Mouse (Mus musculus): ENCODE measurements around the gene Atg16l1. TPM values are rescaled to one million over a fixed set of nuclear protein-coding genes. Genes with fewer than 3 reads are reported as not detected.
"Not testable (repeated sequence)": the region's sequence is repeated elsewhere in the genome, so short reads cannot be mapped to it uniquely, and the experiment has no call there.

Atg16l1 gene
- polyA plus RNA-seq, 1 experiment from 2014 or later, result 28.9 TPM

DNA sequence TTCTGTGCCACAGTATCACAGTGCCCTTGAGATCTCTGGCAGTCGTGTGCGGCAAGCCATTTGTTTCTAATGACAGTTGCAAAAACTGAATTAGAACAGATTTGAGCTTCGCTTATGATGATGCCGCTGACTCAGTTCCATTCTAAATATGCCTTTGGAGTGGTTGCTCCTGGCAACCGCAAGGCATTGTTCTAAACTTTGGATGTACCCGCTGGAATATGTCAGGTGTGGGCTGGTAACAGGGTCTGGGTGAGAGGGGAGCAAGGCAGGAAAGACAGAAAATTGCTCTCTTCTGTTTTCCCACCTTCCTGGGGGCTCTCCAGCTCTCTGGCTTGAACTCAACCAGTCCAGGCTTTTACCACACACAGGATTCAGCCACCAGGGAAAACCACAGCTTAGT, 57.5 kb downstream of the Atg16l1 start:
- 77% methylated on average over 6 of the region's 6 CpGs for WGBS
- no peak overlapping the region for H3K4me3 ChIP-seq

DNA sequence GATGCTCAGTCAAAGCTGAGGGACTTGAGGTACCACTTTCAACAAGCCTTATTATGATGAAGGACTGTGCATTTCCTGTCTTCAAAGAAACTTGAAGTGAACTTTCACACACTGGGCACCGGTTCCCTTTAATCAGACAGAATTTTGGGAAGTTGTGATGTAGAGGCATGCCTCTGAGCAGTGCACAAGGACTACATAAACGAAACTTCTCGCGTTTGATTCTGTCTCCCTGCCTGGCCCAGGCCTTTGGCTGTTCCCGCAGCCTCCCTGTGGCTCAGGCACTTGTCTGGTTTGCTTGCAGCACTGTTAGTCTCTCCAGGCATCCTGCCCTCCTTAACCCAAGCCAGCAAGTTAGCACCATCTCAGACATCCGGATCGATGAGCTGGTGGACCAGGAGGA, 58.0 kb downstream of the Atg16l1 start:
- Histone ChIP-seq H3K9ac (no peak overlapping the region), H3K36me3 (no peaks in the 10 kb centered on the region), H3K4me3 (no peak overlapping the region), H3K4me2 (no peak overlapping the region), H3K9me3 (no peaks in the 10 kb centered on the region), H3K4me1 (no peaks in the 10 kb centered on the region), H3K27ac (no peak overlapping the region), H3K27me3 (no peaks in the 10 kb centered on the region)
- 55% methylated on average over 7 of the region's 7 CpGs for WGBS
- ATAC-seq (ENCODE audit: borderline replicate concordance, extremely low read depth, low FRiP score, low TSS enrichment), result no peak

More for the DNA sequence above, 57.5 kb downstream of the Atg16l1 start:
- H3K9ac ChIP-seq, result no peak overlapping the region
- H3K27me3 ChIP-seq, result no peaks in the 10 kb centered on the region
- ATAC-seq (ENCODE audit: borderline replicate concordance, extremely low read depth, low FRiP score, low TSS enrichment), result no peak
- H3K27ac ChIP-seq, result no peak overlapping the region
- H3K9me3 ChIP-seq, result no peaks in the 10 kb centered on the region
- H3K4me2 ChIP-seq, result no peak overlapping the region
- H3K4me1 ChIP-seq, result no peaks in the 10 kb centered on the region
- no peaks in the 10 kb centered on the region for H3K36me3 ChIP-seq

DNA sequence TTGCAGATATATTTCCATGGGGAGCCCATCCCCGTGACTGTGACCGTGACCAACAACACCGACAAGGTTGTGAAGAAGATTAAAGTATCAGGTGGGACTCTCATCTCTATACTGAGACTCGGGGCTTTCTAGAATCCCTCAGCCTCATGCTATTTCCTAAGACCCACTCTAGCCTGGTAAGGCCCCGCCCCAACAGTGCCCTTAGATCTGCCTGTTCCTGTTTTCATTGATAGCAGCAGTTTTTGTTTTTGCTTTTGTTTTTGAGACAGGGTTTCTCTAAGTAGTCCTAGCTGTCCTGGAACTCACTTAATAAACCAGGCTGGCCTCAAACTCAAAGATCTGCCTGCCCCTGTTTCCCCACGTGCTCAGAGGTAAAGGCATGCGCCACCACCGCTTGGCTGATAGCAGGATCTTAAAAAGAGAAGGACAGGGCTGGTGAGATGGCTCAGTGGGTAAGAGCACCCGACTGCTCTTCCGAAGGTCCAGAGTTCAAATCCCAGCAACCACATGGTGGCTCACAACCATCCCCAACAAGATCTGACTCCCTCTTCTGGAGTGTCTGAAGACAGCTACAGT, 68.8 kb downstream of the Atg16l1 start:
- Histone ChIP-seq H3K9me3 (no peaks in the 10 kb centered on the region), H3K4me3 (no peak overlapping the region), H3K9ac (no peak overlapping the region), H3K4me2 (no peak overlapping the region), H3K27me3 (no peaks in the 10 kb centered on the region), H3K4me1 (peaks cover 5% of the 10 kb centered on the region; the same call in 1 of the 2 replicates), H3K36me3 (no peaks in the 10 kb centered on the region), H3K27ac (no peak overlapping the region)
- no peak for ATAC-seq (ENCODE audit: borderline replicate concordance, extremely low read depth, low FRiP score, low TSS enrichment)
- 87% methylated on average over 10 of the region's 10 CpGs for WGBS

DNA sequence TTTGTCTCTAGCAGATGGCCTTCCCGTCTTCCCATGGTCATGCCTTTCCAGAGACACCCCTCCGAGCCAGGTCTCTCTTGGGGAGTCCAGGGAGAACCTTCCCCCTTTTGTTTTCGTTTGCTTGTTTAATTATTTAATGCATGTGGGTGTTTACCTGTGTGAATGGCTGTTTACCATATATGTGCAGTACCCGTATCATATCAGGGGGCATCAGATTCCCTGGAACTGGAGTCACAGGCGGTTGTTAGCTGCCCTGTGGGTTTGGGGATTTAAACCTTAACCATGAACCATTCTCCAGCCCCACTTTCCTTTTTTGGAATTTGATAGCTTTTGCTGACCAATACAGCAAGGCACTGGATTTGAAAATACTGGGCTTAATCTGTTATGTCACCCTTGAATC, 69.6 kb downstream of the Atg16l1 start:
- peaks cover 5% of the 10 kb centered on the region; the same call in 1 of the 2 replicates for H3K4me1 ChIP-seq
- ATAC-seq (ENCODE audit: borderline replicate concordance, extremely low read depth, low FRiP score, low TSS enrichment), result no peak
- no peak overlapping the region for H3K4me2 ChIP-seq
- no peak overlapping the region for H3K27ac ChIP-seq
- H3K9ac ChIP-seq, result no peak overlapping the region
- 84% methylated on average over 5 of the region's 5 CpGs for WGBS
- no peak overlapping the region for H3K4me3 ChIP-seq
- H3K27me3 ChIP-seq, result no peaks in the 10 kb centered on the region
- no peaks in the 10 kb centered on the region for H3K9me3 ChIP-seq
- no peaks in the 10 kb centered on the region for H3K36me3 ChIP-seq

DNA sequence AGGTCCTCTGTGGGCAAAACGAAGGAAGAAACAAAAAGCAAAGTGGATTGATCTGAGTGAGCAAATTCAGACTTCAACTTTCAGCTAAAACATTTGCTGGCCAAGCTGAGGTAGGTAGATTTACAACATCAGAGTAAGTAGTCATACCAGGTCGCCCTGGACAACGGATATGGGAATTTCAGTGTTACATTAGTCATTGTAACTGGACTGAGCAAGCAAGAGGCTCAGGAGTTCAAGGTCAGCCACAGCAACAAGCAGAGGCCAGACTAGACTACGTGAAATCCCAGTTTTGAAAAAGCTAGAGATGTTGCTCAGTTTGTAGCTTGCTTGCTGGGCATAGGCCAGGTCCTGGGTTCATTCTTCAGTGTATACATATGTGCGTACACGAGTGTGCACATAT, 70.3 kb downstream of the Atg16l1 start:
- Histone ChIP-seq H3K27me3 (no peaks in the 10 kb centered on the region), H3K4me1 (peaks cover 5% of the 10 kb centered on the region; the same call in 1 of the 2 replicates), H3K9me3 (no peaks in the 10 kb centered on the region), H3K36me3 (no peaks in the 10 kb centered on the region), H3K4me3 (no peak overlapping the region), H3K27ac (no peak overlapping the region), H3K4me2 (no peak overlapping the region), H3K9ac (no peak overlapping the region)
- no peak for ATAC-seq (ENCODE audit: borderline replicate concordance, extremely low read depth, low FRiP score, low TSS enrichment)
- WGBS, result 84% methylated on average over 6 of the region's 6 CpGs

DNA sequence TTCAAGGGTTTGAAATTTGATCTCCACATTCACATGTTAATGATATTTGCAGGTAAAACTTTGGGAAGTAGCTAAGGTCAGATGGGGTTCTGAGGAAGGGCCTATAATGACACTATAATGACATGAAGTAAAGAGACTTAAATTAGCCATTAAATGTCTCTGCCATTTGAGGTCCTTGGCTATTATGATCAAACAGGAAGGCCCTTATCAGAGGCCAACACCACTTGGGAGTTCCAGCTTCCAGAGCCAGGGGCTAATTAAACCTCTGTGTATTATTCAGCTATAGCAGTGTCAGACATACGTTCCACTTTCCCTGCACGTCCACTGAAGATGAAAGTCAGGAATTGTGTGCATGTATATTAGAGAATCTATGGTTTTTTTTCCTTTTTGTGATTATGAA, 70.8 kb downstream of the Atg16l1 start:
- Histone ChIP-seq H3K27me3 (no peaks in the 10 kb centered on the region), H3K9ac (no peak overlapping the region), H3K4me2 (no peak overlapping the region), H3K27ac (no peak overlapping the region), H3K4me1 (peaks cover 5% of the 10 kb centered on the region; the same call in 1 of the 2 replicates), H3K4me3 (no peak overlapping the region), H3K36me3 (no peaks in the 10 kb centered on the region), H3K9me3 (no peaks in the 10 kb centered on the region)
- 65% methylated on average over 2 of the region's 2 CpGs for WGBS
- ATAC-seq (ENCODE audit: borderline replicate concordance, extremely low read depth, low FRiP score, low TSS enrichment), result no peak

DNA sequence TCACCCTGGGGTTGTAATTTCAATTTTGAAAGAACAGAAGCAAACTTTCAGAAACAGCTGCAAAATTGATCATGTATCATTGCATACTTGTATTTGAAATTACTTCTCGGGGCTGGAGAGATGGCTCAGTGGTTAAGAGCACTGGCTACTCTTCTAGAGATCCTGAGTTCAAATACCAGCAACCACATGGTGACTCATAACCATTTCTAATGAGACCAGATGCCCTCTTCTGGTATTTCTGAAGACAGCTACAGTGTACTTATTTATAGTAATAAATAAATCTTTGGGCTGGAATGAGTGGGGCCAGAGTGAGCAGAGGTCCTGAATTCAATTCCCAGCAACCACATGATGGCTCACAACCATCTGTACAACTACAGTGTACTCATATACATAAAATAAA, 71.8 kb downstream of the Atg16l1 start:
- WGBS, result 78% methylated on average over 1 of the region's 1 CpGs
- not testable (repeated sequence) for H3K4me1 ChIP-seq; ATAC-seq (ENCODE audit: borderline replicate concordance, extremely low read depth, low FRiP score, low TSS enrichment); H3K9me3 ChIP-seq; H3K27me3 ChIP-seq; H3K27ac ChIP-seq; H3K9ac ChIP-seq; H3K4me2 ChIP-seq; H3K4me3 ChIP-seq; H3K36me3 ChIP-seq

DNA sequence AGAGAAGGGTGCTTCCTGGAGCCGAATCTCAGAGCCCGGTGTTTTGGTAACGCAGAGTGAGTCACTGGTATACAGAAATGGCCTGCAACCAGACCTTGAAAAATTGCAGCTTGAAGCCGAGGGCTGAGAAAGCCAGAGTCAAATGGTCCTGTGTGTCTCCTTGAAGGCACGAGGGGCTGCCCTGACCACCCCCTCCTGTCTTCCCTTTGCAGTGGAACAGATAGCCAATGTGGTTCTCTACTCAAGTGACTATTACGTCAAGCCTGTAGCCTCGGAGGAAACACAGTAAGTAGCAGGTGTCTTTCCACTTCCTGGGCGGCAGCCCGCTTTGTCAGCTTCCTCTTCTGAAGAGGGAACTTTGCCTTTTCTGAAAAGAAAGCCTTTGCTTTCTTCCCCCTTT, 72.5 kb downstream of the Atg16l1 start:
- Histone ChIP-seq H3K9me3 (no peaks in the 10 kb centered on the region), H3K9ac (no peak overlapping the region), H3K4me2 (no peak overlapping the region), H3K4me1 (peaks cover 5% of the 10 kb centered on the region; the same call in 1 of the 2 replicates), H3K27ac (no peak overlapping the region), H3K36me3 (no peaks in the 10 kb centered on the region), H3K4me3 (no peak overlapping the region), H3K27me3 (no peaks in the 10 kb centered on the region)
- no peak for ATAC-seq (ENCODE audit: borderline replicate concordance, extremely low read depth, low FRiP score, low TSS enrichment)
- 44% methylated on average over 9 of the region's 9 CpGs for WGBS

DNA sequence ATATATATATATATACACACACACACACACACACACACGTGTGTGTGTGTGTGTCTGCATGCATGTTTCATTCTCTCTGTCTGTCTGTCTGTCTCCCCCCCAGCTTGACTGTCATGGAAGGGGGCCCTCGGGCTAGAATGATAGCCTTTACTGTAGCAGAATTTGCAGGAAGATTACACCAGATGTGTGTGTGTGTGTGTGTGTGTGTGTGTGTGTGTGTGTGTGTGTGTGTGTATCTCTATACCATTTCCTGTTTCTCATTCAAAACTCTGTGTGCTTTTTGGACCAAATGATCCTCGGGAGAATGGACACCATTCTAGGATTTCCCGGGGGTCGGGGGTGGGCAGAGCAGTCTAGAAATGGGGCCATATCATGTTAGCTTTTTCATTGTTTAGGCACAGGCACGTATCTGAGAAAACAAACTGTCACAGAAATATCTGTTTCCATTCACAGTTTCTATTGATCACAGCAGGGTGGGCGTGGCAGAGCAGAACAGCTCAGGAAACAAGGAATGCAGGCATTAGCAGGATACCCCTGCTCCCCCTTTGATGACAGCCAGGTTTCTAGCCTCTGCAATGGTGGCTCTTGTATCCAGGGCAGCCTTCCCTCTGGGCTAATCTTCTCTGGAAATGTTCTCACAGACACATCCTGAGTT, 73.4 kb downstream of the Atg16l1 start:
- no peak overlapping the region for H3K9ac ChIP-seq
- H3K4me3 ChIP-seq, result no peak overlapping the region
- H3K36me3 ChIP-seq, result no peaks in the 10 kb centered on the region
- no peaks in the 10 kb centered on the region for H3K27me3 ChIP-seq
- H3K27ac ChIP-seq, result no peak overlapping the region
- 37% methylated on average over 7 of the region's 7 CpGs for WGBS
- ATAC-seq (ENCODE audit: borderline replicate concordance, extremely low read depth, low FRiP score, low TSS enrichment), result no peak
- H3K9me3 ChIP-seq, result no peaks in the 10 kb centered on the region
- H3K4me1 ChIP-seq, result peaks cover 5% of the 10 kb centered on the region; the same call in 1 of the 2 replicates
- H3K4me2 ChIP-seq, result no peak overlapping the region

DNA sequence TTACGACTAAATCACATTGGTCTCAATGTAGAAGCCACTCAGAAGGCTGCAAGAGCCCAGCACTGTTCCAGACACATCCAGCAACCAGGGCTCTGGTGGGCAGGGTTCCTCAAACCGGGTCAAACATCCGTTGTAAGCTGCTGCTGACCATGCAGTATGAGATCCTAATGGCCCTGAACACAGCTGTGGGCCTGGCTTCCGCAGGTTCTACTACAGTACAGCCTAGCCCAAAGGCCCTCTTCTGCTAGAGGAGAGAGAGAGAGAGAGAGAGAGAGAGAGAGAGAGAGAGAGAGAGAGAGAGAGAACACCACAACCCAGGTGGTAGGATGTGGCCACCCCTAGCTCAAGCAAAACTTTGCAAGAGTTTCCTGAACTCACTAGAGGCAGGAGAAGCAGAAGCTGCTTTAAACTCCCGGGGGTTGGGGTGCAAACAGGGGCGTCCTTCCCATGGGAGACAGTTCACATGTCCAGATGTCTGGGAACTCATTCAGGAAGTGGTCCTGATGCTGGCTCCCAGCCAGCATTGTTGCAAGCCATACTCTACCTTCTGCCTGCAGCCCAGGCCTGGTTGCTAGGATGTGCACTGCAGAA, 74.0 kb downstream of the Atg16l1 start:
- no peaks in the 10 kb centered on the region for H3K27me3 ChIP-seq
- WGBS, result 48% methylated on average over 6 of the region's 6 CpGs
- H3K9ac ChIP-seq, result no peak overlapping the region
- no peak overlapping the region for H3K4me2 ChIP-seq
- H3K27ac ChIP-seq, result 0 out of 2 replicates have a peak overlapping the region, but pooled peaks have one; percentile 24
- H3K4me1 ChIP-seq, result peaks cover 5% of the 10 kb centered on the region; the same call in 1 of the 2 replicates
- ATAC-seq (ENCODE audit: borderline replicate concordance, extremely low read depth, low FRiP score, low TSS enrichment), result no peak
- H3K36me3 ChIP-seq, result no peaks in the 10 kb centered on the region
- no peak overlapping the region for H3K4me3 ChIP-seq
- H3K9me3 ChIP-seq, result no peaks in the 10 kb centered on the region

DNA sequence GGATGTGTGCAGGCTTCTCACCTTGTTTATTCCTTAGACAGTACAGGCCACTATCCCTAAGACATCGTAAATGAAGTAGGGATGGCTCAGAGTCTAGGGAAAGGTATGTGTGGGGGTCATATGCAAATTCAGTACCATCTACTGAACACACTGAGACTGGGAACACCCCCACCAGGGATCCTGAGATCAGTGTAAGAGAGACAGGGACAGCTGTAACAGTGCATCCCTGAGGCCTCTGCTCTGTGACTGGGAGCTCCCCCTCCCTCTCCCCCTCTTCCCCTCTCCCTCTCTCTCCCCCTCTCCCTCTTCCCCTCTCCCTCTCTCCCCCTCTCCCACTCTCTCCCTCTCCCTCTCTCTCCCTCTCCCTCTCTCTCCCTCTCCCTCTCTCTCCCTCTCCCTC, 80.8 kb downstream of the Atg16l1 start:
- no peak overlapping the region for H3K9ac ChIP-seq
- H3K27ac ChIP-seq, result no peak overlapping the region
- no peaks in the 10 kb centered on the region for H3K4me1 ChIP-seq
- ATAC-seq (ENCODE audit: borderline replicate concordance, extremely low read depth, low FRiP score, low TSS enrichment), result no peak
- no peaks in the 10 kb centered on the region for H3K27me3 ChIP-seq
- H3K36me3 ChIP-seq, result no peaks in the 10 kb centered on the region
- H3K4me2 ChIP-seq, result no peak overlapping the region
- no peaks in the 10 kb centered on the region for H3K9me3 ChIP-seq
- WGBS, result 59% methylated on average over 1 of the region's 1 CpGs
- no peak overlapping the region for H3K4me3 ChIP-seq

DNA sequence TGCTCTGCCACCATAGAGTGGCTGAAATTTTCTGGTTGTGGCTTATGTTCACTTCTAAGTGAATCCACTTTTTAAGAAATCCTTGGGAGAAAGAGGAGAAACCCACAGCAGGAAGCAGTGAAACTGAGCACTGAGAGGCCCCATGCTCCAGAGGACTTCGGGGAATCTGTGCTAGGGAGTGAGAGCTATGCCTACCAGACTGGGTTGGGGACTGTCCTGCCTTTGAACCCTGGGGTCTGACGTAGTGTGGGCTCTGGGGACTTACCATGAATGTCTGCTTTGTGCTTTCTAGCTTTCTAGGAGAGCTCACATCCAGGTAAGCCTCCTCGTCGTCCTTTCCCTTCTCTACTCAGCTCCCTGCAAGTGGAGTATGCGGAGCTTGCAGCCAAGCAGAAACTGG, 81.3 kb downstream of the Atg16l1 start:
- no peak for ATAC-seq (ENCODE audit: borderline replicate concordance, extremely low read depth, low FRiP score, low TSS enrichment)
- Histone ChIP-seq H3K27ac (no peak overlapping the region), H3K4me2 (no peak overlapping the region), H3K36me3 (no peaks in the 10 kb centered on the region), H3K4me3 (no peak overlapping the region), H3K4me1 (no peaks in the 10 kb centered on the region), H3K9me3 (no peaks in the 10 kb centered on the region), H3K27me3 (no peaks in the 10 kb centered on the region), H3K9ac (no peak overlapping the region)
- WGBS, result 47% methylated on average over 5 of the region's 5 CpGs

Measured in lung, embryonic 15.5 days (tissue).